Mouse (Mus musculus) thymus, adult 2 months (tissue): ENCODE measurements around the gene Gng13. TPM values are rescaled to one million over a fixed set of nuclear protein-coding genes. Genes with fewer than 3 reads are reported as not detected.

ENCODE experiments used
- DNase-seq: peaks from one replicate; pipeline ENCODE4 v3.0.0; 2021
- H3K27ac ChIP-seq: fragments of 200-500 bp; 2 replicates; pipeline ENCODE4 v1.5.1; 2012; ENCODE audit warnings: low read length, control low read depth; ENCODE audit not compliant: control insufficient read depth, insufficient read depth
- H3K27me3 ChIP-seq: fragments of 200-500 bp; 2 replicates; pipeline ENCODE4 v1.6.1; 2012; ENCODE audit warnings: mild to moderate bottlenecking, low read length, moderate library complexity, mixed read lengths; ENCODE audit not compliant: control insufficient read depth, insufficient read depth
- H3K36me3 ChIP-seq: fragments of 200-500 bp; 2 replicates; pipeline ENCODE4 v1.6.1; 2012; ENCODE audit warnings: mild to moderate bottlenecking, low read length, moderate library complexity; ENCODE audit not compliant: control insufficient read depth, insufficient read depth
- H3K4me1 ChIP-seq: fragments of 200-500 bp; replicated peaks from 2 replicates; pipeline ENCODE4 v1.6.1; 2012; ENCODE audit warnings: low read length; ENCODE audit not compliant: control insufficient read depth, insufficient read depth
- H3K4me3 ChIP-seq: fragments of 200-500 bp; 2 replicates; pipeline ENCODE4 v1.5.1; 2012; ENCODE audit warnings: mild to moderate bottlenecking, low read length, control low read depth, moderate library complexity; ENCODE audit not compliant: control insufficient read depth, insufficient read depth
- CTCF ChIP-seq: fragments of 200-500 bp; IDR thresholded peaks from 2 replicates; pipeline ENCODE4 v1.5.1; 2012; ENCODE audit warnings: mild to moderate bottlenecking, control low read depth, low read length, moderate library complexity, borderline replicate concordance; ENCODE audit not compliant: control insufficient read depth, poor library complexity, insufficient read depth; ENCODE audit errors: extremely low read depth
- POLR2A ChIP-seq: fragments of 200-500 bp; IDR thresholded peaks from 2 replicates; pipeline ENCODE4 v1.6.1; 2012; ENCODE audit warnings: mild to moderate bottlenecking, low read length, control low read depth, moderate library complexity; ENCODE audit not compliant: control insufficient read depth, poor library complexity, insufficient read depth; ENCODE audit errors: extremely low read depth
- WGBS: fragments of 180-500 bp; shearing (Covaris S2); methylation state at CpG from one replicate; pipeline ENCODE4 v1.1.7; 2018; 5-methylcytosine and 5-hydroxymethylcytosine counted together
- polyA plus RNA-seq: library from polyadenylated mRNA; depleted of rRNA; stranded (reverse); fragments of >200 nt; gene quantifications from 2 replicates; pipeline ENCODE4 v1.2.3, GENCODE M21; 2012; rRNA removed

Gene Gng13
- polyA plus RNA-seq, 1 experiment = 1.2 TPM

DNA sequence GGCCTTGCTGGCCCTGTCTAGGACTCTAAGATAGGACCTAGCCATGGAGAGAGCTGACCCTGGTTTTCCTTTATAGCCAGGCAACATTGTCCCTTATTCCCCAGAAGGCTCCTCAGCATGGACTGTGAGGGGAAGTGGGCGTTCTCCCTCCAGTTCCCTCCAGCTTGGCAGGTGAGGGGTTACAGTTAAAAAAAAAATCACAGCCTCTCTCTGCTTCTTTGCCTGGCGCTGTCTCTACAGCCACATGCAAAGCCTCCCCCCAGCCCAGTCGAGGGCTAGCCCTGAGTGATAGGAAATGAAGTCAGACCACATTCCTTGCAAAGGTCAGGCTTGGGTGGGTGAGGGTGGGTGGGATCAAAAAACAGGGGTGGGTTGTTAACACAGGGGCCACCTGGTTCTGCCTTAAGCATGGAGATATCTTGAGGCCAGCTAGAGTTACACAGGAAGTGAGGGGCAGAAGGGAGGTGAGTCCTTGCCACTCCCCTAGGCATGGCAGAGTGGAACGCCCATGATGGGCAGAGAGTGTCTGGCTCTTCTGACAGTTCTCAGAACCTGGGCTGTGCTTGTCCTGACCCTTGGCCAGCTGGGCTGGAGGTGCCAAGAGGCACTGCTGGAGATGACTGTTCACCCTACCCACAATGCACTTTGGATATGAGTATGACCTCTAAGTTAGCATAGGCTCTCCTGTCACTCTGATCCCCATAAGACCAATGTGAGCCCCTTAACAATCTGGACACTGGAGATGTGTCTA is 38.8 kb downstream of the Gng13 start:
- 34% methylated on average over 4 of the region's 4 CpGs for WGBS
- no peaks in the 10 kb centered on the region for H3K4me1 ChIP-seq
- no peak for DNase-seq

GRCm38 (mm10) chr17:25756378-25757242 is 39.6 kb downstream of the Gng13 start:
- DNase-seq = no peak
- Histone ChIP-seq H3K27ac (no peak overlapping the region), H3K4me1 (no peaks in the 10 kb centered on the region), H3K36me3 (no peaks in the 10 kb centered on the region), H3K27me3 (no peaks in the 10 kb centered on the region), H3K4me3 (no peak overlapping the region)
- 72% methylated on average over 9 of the region's 9 CpGs for WGBS
- TF ChIP-seq POLR2A (no peak), CTCF (no peak)

More for the DNA sequence above, 38.8 kb downstream of the Gng13 start:
- Histone ChIP-seq H3K4me3 (no peak overlapping the region), H3K27me3 (no peaks in the 10 kb centered on the region), H3K36me3 (no peaks in the 10 kb centered on the region), H3K27ac (no peak overlapping the region)
- TF ChIP-seq POLR2A = no peak
- no peak for TF ChIP-seq CTCF

DNA sequence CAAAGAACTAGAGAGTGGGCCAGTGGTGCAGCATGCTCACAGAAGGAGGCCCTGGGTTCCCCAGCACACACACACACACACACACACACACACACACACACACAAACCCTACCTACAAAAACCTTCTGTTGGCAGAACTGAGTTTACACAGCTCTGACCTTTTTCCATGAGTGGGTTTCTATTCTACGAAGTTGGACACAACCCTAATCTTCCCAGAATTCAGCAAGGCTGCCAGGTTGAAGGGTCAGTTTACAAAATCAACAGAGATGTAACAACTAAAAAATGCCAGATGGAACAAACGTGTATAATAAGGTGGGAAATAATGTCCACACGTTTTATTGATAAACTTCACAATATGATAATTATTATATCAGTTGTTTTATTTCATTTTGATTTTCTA is 40.7 kb downstream of the Gng13 start:
- WGBS = 77% methylated on average over 3 of the region's 3 CpGs
- H3K27ac ChIP-seq = no peak overlapping the region
- no peaks in the 10 kb centered on the region for H3K27me3 ChIP-seq
- TF ChIP-seq POLR2A = no peak
- no peak for TF ChIP-seq CTCF
- H3K36me3 ChIP-seq = no peaks in the 10 kb centered on the region
- DNase-seq = no peak
- H3K4me3 ChIP-seq = no peak overlapping the region
- no peaks in the 10 kb centered on the region for H3K4me1 ChIP-seq

DNA sequence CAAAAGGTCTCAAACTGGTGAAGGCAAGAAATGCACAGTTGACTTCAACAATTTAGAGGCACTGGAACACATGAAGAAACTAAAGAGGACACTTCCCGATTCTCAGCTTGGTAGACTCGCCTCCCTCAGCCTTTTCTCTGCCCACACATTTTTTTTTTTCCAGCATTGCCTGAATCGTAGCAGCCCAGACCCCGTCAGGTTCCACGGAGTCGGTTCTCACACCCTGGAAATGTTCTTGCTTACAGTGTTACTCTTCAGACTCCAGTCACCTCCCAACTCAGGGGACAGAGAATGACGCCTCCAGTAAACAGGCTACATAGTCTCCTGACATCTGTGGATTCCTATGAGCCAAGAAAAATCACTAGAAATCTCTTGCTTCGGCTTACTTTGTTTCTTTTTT is 43.2 kb downstream of the Gng13 start:
- Histone ChIP-seq H3K4me3 (no peak overlapping the region), H3K27ac (no peak overlapping the region), H3K36me3 (no peaks in the 10 kb centered on the region), H3K4me1 (no peaks in the 10 kb centered on the region), H3K27me3 (no peaks in the 10 kb centered on the region)
- 71% methylated on average over 8 of the region's 8 CpGs for WGBS
- no peak for TF ChIP-seq CTCF
- no peak for TF ChIP-seq POLR2A
- no peak for DNase-seq

GRCm38 (mm10) chr17:25761561-25761970 is 44.6 kb downstream of the Gng13 start:
- H3K4me3 ChIP-seq = no peak overlapping the region
- no peak for TF ChIP-seq CTCF
- no peaks in the 10 kb centered on the region for H3K27me3 ChIP-seq
- no peak overlapping the region for H3K27ac ChIP-seq
- no peaks in the 10 kb centered on the region for H3K4me1 ChIP-seq
- WGBS = 77% methylated on average over 4 of the region's 4 CpGs
- no peak for DNase-seq
- no peaks in the 10 kb centered on the region for H3K36me3 ChIP-seq

DNA sequence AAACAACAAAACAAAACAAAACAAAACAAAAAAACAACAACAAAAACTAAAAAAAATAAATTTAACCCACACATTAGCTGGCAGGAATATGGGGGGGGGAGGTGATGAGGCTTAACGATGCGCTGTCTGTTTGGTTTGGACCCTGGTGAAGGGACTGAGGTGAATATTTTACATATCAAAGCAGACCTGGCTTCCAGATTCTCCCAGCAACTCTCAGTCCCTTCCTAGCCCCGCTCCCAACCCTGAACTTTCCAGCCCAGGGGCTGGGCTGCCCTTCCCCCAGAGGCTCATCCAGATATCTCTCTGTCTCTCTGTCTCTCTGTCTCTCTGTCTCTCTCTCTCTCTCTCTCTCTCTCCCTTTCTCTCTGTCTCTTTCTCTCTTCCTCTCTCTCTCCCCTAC is 45.6 kb downstream of the Gng13 start:
- Histone ChIP-seq H3K27ac (no peak overlapping the region), H3K27me3 (no peaks in the 10 kb centered on the region), H3K36me3 (no peaks in the 10 kb centered on the region), H3K4me1 (no peaks in the 10 kb centered on the region), H3K4me3 (no peak overlapping the region)
- DNase-seq = no peak
- WGBS = 53% methylated on average over 3 of the region's 3 CpGs
- no peak for TF ChIP-seq CTCF
- no peak for TF ChIP-seq POLR2A

GRCm38 (mm10) chr17:25765886-25766285 is 48.9 kb downstream of the Gng13 start:
- no peaks in the 10 kb centered on the region for H3K27me3 ChIP-seq
- H3K36me3 ChIP-seq = no peaks in the 10 kb centered on the region
- TF ChIP-seq CTCF (no peak), POLR2A (no peak)
- WGBS = 78% methylated on average over 5 of the region's 5 CpGs
- H3K4me1 ChIP-seq = no peaks in the 10 kb centered on the region
- H3K27ac ChIP-seq = no peak overlapping the region
- DNase-seq = no peak
- H3K4me3 ChIP-seq = no peak overlapping the region

Other genes starting within 250 kb of the Gng13 start
- gene Sstr5, start 219.9 kb upstream of the Gng13 start, polyA plus RNA-seq = not detected in 2 replicates
- gene Sox8, start 146.5 kb upstream of the Gng13 start, polyA plus RNA-seq = 0.94 and 1.0 TPM in 2 replicates
- gene Lmf1, start 138.1 kb upstream of the Gng13 start, polyA plus RNA-seq = 25.2 and 25.8 TPM in 2 replicates
- 36.7 and 49.5 TPM in 2 replicates for gene Chtf18, start 10.2 kb downstream of the Gng13 start, polyA plus RNA-seq
- 68.6 and 69.2 TPM in 2 replicates for gene Rpusd1, start 10.5 kb downstream of the Gng13 start, polyA plus RNA-seq
- gene Mslnl, start 18.9 kb downstream of the Gng13 start, polyA plus RNA-seq = 0.68 and 0.69 TPM in 2 replicates
- 16.4 and 23.6 TPM in 2 replicates for gene Msln, start 37.2 kb downstream of the Gng13 start, polyA plus RNA-seq
- gene Narfl, start 56.6 kb downstream of the Gng13 start, polyA plus RNA-seq = 29.1 and 33.5 TPM in 2 replicates
- 73.9 and 80.3 TPM in 2 replicates for gene Haghl, start 68.5 kb downstream of the Gng13 start, polyA plus RNA-seq
- 0.27 and 0.48 TPM in 2 replicates for gene Ccdc78, start 69.4 kb downstream of the Gng13 start, polyA plus RNA-seq
- 141 and 162 TPM in 2 replicates for gene Fam173a, start 75.7 kb downstream of the Gng13 start, polyA plus RNA-seq
- 1.1 TPM in 1 of 2 replicates, not detected in the other for gene AC134908.4, start 78.5 kb downstream of the Gng13 start, polyA plus RNA-seq
- gene Metrn, start 80.0 kb downstream of the Gng13 start, polyA plus RNA-seq = 171 and 243 TPM in 2 replicates
- 0.59 and 0.61 TPM in 2 replicates for gene Fbxl16, start 91.9 kb downstream of the Gng13 start, polyA plus RNA-seq
- gene Wdr24, start 106.5 kb downstream of the Gng13 start, polyA plus RNA-seq = 86.3 and 89.1 TPM in 2 replicates
- gene Jmjd8, start 111.7 kb downstream of the Gng13 start, polyA plus RNA-seq = 78.1 and 83.2 TPM in 2 replicates
- gene Stub1, start 116.2 kb downstream of the Gng13 start, polyA plus RNA-seq = 162 and 190 TPM in 2 replicates
- gene Rhbdl1, start 120.1 kb downstream of the Gng13 start, polyA plus RNA-seq = 20.6 and 29.2 TPM in 2 replicates
- 125 and 126 TPM in 2 replicates for gene Gm20683, start 124.6 kb downstream of the Gng13 start, polyA plus RNA-seq
- 192 and 206 TPM in 2 replicates for gene Rhot2, start 127.7 kb downstream of the Gng13 start, polyA plus RNA-seq
- 107 and 133 TPM in 2 replicates for gene Wdr90, start 144.3 kb downstream of the Gng13 start, polyA plus RNA-seq
- 52.1 and 54.6 TPM in 2 replicates for gene Mcrip2, start 151.6 kb downstream of the Gng13 start, polyA plus RNA-seq
- gene Mettl26, start 157.9 kb downstream of the Gng13 start, polyA plus RNA-seq = 77.3 and 82.3 TPM in 2 replicates
- 2.9 and 3.7 TPM in 2 replicates for gene Wfikkn1, start 163.7 kb downstream of the Gng13 start, polyA plus RNA-seq
- 43.5 and 57.6 TPM in 2 replicates for gene Rab40c, start 202.6 kb downstream of the Gng13 start, polyA plus RNA-seq
- gene Pigq, start 227.8 kb downstream of the Gng13 start, polyA plus RNA-seq = 133 and 134 TPM in 2 replicates
- gene Nhlrc4, start 227.8 kb downstream of the Gng13 start, polyA plus RNA-seq = 0.51 and 0.62 TPM in 2 replicates
- gene A930017K11Rik, start 235.4 kb downstream of the Gng13 start, polyA plus RNA-seq = 0.06 and 0.19 TPM in 2 replicates